Mouse (Mus musculus) G1E-ER4 (cell line): ENCODE measurements around the gene Nfatc4. TPM values are rescaled to one million over a fixed set of nuclear protein-coding genes. Genes with fewer than 3 reads are reported as not detected.

Source experiments
- GATA1 ChIP-seq: IDR thresholded peaks from one replicate; pipeline ENCODE4 v1.8.0; 2012; ENCODE audit warnings: low read length, inconsistent platforms
- polyA plus RNA-seq: library from polyadenylated mRNA; stranded (reverse); fragments of >175 nt; gene quantifications from 2 replicates; pipeline ENCODE4 v1.2.3, GENCODE M21; 2012

Gene Nfatc4
- 0.04 TPM in 1 of 2 replicates, not detected in the other for polyA plus RNA-seq

DNA sequence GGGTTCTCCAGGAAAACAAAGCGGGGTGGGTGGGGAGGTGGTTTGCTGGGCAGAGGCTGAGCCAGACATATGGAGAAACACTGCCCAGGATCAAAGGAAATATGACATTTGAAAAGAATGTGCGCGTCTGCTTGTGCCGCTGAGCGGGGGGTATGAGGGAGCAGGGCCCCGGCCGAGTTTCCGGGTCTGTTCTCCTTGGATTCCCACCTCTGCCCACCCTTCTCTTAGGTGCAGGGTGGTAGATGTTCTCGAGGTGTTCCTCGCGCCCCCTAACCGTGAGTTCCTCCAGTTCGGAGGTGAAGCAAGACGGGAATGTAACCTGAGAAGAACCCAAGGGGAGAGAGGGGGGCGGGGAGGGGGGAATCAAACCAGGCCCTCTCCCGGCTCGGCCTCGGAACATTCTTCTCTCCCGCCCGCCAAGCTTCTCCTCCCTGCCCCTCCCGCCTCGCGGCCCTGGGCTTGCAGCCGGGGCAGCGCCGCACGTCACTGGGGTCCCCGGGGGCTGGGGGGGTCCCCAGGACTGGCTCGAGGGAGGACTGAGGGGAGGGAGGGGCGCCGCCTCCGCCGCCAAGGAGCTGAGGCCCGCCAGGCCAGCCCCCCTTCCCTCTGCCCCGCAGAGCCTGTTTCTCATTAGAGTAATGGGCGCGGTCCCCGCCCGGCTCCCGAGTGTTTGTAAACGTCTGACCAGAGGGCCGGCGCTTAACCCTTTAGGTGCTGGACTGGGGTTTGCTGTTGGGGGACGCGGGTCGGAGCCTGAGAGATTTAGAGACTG lies at the start of gene Nfatc4:
Gene Nfatc4, plus strand, starts transcription at position 154 of the 772 bp plus-strand sequence.
- no peak for TF ChIP-seq GATA1

DNA sequence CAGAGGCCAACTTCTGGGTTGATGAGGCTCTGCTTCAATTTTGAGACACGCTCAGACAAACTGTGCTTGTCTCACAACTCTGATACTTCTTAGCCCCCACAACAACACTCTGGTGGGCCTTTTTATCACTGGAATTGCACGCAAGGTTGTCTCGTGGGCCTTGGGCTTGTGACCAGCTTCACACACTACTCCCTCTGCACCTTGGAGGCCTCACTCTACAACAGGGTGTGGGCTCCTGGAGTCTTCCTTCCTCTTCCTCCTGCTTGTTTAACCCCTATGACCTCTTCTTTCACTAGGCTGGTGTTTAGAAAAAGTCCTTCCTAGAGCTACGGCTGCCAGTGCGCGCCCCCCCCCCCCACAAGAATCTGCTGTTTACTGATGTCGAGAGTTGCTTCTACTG lies 46.2 kb upstream of the Nfatc4 start:
- no peak for TF ChIP-seq GATA1

DNA sequence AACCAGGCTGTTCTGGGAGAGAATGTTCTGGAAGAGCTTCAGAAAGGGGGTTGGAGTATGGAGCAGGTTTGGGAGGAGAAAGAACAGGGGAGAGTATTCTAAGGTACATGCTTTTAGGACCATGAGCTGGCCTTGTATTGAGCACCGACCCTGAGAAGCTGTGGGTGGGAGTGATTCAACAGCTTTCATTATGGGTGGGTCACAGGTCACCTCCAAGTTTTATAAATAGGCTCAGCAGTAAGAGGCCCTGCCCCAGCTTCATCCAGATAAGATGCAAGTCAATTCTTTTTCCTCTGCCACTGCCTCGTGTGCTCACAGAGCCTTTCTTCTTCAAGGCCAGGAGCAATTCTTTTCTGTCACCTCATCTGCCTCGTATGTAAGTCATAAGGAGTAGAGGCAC lies 45.8 kb upstream of the Nfatc4 start:
- no peak for TF ChIP-seq GATA1

DNA sequence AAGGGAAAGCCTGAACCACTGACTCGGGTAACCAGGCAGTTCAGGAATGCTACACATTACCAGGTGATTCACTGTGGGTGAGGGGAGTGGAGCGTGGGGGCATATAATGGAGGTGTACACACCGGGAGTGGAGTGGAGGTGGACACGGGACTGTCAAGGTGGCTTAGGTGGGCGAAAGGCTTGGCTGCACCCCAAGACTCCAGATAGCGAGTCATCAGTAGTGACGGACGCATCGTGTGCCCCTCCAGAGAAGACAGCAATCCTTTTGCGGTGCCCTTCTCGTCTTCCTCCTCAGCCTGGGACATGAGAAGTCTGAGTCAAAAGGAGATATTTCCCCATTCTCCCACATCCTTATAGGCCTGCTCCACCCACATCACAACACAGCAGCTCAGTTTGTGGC lies 45.1 kb upstream of the Nfatc4 start:
- no peak for TF ChIP-seq GATA1

DNA sequence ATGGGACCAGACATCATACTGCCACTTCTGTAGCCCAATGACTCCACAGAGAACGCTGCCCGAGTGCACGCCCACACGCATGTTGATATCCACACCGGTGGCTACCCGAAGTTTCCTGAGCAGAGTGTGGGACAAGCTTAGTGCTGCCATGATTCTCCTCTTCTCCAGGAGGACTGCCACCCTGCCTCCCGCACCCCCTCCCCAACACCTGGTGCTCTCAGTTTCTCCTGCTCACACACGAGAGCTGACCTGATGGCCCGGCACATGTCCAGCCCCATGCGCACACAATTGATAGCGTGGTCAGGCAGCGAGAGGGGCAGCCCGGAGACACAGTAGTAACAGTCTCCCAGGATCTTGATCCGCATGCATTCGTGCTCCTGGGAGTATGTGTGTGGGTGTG lies 44.3 kb upstream of the Nfatc4 start:
- no peak for TF ChIP-seq GATA1

DNA sequence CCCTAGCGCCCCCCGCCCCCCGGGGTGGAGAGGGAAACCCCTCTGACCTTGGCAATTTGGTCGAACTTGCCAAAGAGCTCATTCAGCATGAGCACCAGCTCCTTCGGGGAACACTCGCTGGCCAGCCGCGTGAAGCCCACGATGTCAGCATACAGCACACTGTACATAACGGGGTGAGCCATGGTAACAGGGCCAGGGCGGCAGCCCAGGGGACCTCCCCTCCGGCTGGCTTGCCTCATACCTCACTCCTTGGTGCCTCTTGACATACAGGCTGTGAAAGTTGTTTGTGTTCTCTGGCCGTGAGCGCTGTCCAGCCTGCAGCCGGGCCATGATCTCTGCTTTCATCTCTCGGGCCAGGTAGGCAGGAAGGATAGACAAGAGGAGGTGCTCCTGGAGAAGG lies 43.3 kb upstream of the Nfatc4 start:
- no peak for TF ChIP-seq GATA1

DNA sequence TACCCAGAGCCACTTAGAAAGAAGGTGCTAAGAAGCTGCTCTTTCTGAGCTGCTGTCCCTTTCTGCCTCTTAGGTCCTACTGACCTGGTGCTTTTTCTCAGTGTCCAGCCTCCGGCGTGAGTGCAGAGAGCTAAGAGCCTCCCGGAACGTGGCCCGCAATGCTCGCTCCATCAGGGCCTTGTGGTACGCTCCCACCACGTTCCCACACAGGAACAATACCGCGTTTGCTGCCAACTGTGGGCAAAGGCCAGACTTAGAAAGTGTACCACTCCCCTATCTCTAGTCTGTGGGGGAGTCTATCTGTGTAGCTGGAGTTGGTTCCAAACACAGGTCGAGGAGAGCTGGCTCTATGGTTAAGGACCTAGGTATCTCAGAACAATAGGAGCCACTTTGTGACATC lies 42.2 kb upstream of the Nfatc4 start:
- TF ChIP-seq GATA1, result no peak

DNA sequence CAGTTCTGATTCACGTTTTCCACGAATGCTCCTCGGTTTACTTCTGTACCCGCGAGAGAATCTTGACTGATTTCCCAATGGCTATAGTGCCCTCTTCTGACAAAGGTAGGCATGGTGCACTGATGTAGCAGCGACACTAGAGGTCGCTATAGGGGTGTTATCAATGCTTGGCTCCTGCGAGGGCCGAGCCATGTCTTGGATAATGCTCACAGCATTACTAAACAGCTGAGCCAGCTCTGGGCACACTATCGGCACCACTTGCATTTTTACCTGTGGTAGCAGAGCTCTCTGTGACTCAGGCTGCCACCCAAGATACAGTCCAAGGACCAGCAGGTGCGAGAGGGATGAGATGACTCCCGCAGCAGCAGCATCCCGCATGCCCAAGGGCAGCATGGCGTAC lies 41.6 kb upstream of the Nfatc4 start:
- no peak for TF ChIP-seq GATA1

DNA sequence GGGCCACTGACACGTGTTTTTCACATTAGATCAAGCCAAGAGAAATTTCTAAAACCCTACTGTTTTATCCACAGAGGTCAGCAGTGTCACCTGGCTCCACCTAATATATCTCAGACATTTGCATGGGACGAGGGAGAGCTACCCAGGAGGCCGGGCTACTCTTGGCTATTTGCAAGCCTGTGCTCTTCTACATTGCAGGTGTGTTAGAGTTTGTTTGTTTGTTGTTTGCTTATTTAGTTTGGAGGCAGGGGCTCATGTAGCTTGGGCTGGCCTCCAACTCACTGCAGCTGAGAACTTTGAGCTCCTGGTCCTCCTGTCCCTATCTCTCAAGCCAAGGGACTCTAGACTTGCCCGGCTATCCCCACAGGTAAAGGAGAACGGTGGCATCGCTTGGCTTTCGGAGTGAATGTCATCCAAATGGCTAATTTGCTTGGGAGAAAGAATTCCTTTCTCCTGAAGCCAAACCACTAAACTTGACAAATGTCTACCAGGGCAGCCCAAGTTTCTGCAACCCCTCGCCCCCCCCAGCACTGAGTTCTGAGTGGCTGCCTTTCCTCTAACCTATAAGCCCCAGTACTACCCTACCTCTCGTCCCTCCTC lies 40.5 kb upstream of the Nfatc4 start:
- TF ChIP-seq GATA1, result no peak

DNA sequence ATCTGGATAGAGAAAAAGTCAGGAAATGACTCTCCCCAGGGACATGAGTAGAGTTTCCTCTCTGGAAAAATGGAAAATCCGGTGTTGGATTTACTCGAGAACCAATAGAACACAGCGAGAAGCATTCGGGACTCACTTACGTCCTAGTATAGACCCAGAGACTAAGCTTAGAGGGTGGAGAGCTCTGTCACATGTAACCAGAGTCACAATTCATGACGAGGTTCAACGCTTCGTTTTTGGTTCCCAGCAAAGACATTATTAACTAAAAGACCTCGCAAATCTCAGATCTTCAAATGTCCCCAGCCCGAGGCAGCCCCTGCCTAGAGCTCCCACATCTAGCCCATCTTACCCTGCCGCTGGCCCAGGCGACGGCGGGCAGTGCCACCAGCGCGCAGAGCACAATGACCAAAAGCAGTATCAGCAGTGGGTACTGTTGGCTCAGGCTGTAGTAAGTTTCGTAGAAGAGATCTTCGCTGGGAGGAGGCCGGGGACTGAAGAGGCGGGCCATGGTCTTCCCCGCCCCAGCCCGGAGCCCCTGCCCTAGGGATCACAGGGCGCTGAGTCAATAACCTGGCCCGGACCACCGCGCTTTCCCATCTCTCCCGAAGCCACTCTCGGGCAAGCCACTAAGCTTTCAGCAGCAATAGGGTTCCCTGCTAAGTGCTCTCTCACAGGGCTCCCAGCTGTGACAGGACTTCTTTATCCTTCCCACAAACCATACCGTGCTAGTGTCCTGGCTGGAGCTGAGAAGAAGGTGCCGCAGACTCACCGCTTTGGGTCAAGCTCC lies 39.6 kb upstream of the Nfatc4 start:
- no peak for TF ChIP-seq GATA1

DNA sequence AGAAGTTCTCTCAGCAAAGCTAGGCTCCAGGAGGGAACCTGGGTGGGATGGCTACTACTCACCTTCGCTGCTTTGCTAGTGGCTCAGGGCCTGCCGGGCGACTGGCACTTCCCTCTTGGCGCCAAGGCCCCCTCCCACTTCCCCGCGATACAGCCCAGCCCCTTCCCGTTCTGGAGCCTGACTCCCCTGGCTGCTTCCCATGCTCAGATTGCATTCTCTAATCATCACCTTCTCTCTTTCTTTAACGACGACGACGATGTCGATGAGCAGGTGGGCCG lies 39.0 kb upstream of the Nfatc4 start, which contains the start of gene Adcy4:
Gene Adcy4, minus strand, starts transcription at position 138 of the 278 bp plus-strand sequence.
- no peak for TF ChIP-seq GATA1

DNA sequence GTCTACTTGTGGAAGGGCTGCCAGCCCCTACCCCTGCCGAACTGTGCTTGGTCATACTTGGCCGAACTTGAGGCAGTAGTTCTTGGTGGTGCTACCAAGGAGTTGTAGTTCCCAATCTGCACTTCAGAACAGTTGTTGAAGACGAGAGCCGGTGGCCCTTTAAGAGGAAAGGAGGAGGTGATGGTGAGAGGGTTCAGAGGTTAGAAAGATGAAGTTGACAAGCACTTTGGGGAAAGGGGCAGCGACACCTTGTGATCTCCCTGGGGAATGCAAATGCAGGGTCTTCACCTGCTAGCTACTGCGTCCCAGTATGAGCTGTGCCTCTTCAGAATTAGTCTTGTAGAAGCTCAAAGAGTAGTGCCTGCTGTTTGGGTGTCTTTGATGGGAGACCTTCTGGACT lies 37.7 kb upstream of the Nfatc4 start:
- no peak for TF ChIP-seq GATA1

DNA sequence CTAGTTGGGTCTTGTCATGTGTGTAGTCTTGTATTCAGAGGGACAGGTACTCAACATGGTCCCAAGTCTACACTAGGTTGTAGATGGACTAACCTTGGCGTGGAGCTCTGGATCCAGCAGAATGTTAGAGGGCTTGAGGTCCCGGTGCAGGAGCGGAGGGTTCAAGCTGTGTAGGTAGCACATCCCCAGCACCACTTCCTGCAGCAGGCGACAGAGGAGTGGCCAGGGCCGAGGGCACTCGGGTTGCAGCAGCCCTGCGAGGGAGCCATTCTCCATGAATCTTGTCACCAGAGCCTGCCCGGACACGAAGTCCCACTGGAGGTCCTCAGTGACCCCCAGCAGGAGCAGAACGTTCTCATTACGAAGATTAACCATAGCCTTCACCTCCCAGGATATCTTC lies 35.2 kb upstream of the Nfatc4 start:
- no peak for TF ChIP-seq GATA1

DNA sequence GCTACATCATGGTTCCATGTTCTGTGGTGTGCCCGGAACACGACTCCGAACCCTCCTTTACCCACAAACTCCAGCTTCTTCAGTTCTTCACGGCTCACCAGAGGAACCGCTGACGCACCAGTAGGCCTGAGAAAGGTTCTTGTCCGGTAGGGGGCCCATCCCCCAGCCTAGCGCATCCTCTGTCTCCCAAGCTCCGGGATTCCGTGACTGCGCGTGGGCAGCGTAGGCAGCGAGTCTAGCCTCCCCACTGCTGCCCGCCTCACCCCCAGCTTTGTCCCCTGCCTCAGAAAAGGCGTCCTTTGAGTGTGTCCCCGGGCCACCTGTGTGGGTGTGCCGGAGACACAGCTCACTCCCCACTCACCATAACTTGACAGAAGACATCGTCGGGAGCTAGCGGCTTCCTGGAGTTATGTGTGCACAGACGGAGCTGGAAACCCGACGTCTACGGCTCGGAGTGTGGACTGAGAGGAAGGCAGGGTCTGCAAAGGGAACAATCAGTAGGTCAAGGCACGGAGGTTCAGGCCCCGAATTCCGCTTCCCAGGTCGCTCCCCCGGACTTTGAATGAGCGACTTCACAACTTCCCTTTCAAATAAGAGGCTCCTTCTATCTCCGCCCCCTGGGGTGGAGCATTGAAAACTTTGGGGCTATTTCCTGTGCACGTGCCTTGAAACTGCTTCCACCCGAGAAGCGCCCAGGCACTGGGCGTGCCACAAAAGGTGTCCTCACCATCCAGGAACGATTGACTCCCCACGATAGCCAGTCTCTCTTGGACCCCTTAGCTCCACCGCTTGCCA lies 34.5 kb upstream of the Nfatc4 start, which contains the start of gene Ripk3:
Gene Ripk3, minus strand, starts transcription at position 610 of the 795 bp plus-strand sequence.
- TF ChIP-seq GATA1, result no peak

DNA sequence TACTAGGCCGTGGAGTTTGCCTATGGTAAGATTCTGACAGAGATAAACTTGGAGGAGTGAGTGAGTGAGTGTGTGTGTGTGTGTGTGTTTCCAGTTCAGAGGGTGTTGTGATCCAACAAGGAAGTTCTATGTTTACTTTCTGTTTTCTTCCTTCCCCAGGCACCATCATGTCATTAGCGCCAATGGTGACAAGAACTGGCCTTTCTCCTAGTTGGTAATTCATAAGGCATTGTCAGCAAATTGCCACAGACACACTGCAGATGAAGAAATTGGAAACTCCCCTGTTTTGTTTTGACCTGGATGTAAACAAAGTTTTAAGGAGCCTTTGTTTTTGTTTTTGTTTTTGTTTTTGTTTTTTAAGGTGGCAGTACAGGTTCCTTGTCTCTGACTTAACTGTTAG lies 29.5 kb upstream of the Nfatc4 start:
- TF ChIP-seq GATA1, result no peak

DNA sequence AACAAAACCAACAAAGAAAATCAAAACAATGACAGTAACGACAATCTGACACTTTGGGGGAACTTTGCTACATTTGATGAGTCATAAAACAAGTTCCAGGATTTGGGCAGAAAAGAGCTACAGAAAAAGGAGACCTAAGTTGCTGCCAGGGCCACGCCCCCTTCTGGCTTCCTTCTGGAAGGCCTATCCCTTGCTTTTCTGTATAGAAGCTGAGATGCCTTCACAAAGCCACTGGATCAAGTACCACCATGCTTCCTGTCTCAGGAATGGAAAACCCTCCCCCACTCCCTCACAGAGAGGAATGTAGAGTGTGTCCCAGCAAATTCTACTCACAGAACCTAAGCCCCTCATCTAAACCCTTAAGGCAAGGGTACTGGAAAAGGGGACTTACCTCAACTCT lies 29.0 kb upstream of the Nfatc4 start:
- no peak for TF ChIP-seq GATA1
